Mouse (Mus musculus) embryo, embryonic 11 days (tissue): Measurements from ENCODE around the gene 2410004B18Rik.
A peak's percentile ranks its signal among the peaks of the same experiment; 100 is the strongest.
"Not testable (repeated sequence)": the region's sequence is repeated elsewhere in the genome, so short reads cannot be mapped to it uniquely, and the experiment has no call there.

Source experiments
- DNase-seq: peaks from one replicate; pipeline ENCODE4 v3.0.0-alpha.2; 2015

2410004B18Rik gene

DNA sequence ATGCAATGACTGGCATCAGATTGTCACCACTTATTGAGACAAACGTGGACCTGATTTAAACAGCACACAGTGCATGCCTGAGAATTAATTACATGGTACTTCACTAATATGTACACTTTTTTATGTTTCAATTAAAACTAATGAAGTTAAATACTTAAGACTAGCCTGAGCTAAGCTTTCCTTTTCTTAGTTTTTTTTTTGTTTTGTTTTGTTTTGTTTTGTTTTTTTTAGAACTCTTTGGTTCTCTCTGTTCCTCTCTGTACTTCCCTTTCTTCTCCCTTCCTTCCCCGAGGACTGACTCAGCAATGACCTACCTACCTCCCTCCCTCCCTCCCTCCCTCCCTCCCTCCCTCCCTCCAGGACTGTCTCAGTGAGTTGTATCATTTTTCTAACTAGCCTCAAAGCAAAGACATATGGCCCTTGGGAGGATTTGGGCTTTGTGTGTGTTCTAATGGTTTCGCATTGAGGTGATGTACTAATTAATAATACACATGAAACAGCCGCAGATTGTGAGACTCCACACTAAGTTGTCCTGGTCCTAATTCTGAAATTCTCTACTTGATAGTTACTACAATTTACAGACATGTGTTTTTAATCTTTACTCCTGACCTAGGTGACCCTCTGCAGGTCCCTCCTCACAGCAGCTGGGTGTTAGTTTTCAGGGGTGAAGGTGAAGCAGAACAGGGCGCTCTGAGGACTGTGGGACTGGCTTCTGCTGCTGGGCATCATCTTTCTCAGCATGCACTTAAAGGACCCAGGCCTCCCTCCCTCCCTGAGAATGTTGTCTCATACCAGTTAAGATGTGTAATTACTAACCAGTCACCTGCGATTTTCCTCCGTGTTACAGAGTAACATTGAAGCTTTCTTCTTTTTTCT lies 8.1 kb upstream of the 2410004B18Rik start:
- DNase-seq = peak; percentile 44

DNA sequence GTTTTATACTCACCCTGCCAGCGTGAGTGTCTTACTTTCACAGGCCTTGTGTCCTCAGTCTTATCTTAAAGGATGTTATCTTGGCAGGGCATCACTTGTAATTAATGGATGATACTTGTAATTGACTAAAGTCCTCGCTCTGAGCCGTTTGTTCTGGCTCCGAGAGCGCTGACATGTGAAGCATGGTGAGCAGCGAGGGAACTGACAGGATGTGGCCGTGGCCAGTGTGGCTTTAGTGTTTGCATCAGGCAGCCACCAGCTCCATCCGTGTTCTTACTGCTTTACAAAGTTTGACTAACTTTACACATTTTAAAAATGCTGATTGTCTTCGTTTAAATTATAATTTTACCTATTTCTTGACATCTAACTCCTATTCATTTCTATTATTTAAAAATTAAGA lies 4.0 kb upstream of the 2410004B18Rik start:
- no peak for DNase-seq

DNA sequence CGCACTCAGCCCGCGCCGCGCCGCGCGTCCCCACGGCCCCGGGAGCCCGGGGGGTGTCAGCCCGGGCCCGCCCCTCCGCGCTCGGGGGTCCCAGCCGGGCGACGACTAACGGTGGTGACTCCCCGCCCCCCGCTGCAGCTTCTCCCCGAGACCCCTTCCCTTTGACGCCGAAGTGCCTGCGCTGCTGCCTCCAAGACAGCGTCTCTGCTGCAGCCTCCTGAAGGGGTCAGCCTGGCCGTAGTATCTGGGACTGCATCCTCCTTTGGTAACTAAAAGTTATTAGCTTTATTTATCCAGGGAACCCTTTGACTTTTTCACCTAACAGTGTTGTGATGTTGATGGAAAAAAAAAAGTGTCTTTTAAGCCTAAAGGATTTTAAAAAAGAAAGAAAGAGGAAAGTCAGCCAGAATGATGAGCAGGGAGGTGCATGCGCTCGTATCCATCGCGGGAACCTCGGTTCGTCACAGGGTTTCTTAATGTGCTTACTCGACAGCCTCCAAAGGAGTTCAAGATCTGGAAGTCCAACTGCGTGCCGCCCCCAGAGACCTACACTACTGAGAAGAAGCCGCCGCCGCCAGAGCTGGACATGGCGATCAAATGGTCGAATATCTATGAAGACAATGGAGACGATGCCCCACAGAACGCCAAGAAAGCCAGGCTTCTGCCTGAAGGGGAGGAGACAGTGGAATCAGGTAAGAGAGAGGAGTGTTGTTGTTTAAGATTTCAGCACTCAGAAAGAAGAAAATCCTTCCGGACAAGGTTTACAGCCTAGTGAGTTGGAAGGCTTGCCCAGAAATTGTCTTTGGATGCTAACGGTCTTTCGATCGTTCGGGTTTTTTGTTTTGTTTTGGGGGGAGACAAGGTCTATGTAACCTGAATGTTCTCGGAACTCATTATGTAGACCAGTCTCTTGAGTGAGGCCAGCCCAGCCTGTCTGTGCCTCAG lies 863 bp downstream of the 2410004B18Rik start:
- DNase-seq = peak; percentile 54

DNA sequence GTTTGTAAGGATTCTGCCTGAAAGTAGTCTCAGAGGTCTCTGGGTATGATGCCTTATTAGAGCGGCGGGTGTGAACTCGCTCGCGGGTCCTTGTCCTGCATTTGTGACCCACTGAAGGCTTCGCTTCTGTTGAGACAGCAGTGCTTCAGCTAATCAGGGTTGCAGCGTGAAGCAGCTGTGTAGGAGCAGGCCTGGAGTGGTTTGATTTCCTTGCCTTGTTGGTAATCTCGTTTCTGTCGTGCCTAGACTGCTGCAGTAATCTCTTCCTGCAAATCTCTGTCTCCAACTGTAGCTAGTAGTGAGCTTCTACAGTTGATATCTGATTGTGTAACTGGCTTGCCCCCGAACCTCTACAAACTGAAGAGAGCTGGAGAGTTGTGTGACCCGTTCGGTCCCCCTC lies 1.6 kb downstream of the 2410004B18Rik start:
- no peak for DNase-seq

DNA sequence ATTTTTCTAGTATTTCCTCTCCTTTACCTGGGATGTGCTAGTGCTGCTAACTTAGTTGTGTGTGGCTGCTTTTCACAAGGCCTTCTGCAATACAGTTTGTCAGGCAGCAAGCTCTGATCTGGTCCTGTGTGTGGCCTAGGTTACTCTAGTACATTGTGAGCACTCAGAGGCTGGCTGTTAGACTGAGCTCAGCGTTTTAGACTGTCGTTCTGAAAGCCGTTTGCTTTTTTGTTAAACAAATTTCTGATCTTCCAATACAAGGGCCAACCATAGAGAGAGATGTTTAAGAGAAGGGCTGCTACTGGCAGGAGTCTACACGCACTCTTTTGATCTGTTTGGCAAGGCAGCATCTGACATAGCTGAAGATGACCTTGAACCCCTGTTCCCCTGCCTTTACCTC lies 2.2 kb downstream of the 2410004B18Rik start:
- DNase-seq = no peak

DNA sequence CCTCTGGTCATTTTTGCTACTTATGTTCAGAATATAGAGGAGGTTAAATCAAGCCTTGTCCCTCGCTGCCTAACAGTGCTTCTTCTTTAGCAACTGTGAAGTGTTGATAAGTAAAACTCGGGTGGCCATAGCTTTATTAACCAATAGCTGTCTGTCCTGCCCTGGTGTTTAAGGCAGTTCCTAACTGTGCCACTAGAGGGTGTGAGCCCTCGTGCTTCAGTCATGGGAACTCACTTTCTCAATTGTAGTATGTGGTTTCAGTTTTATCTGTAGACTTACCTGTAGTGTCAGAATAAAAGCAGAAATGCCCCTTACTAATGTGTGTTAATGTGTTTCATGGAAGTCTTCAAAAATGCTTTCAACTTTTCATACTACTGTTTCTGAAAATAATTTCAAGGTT lies 4.2 kb downstream of the 2410004B18Rik start:
- peak; percentile 74 for DNase-seq

DNA sequence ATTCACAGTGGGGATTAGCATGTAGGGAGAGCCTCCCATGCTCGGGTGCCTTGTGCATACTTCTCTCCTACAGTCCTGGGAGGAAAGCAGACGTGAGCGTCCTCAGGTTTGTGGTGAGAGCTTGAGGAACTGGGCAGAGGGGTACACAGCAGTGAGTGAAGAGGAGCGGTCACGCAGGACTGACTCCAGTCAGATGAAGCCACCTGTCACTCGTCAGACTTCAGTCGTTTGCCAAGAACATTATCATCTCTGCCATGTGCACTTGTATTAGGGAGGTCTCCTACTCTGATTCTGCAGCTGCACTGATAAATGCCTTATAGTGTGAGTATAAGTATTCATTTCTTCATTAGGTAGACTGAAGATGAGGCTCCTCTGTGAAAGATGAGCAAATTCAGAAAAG lies 6.5 kb downstream of the 2410004B18Rik start:
- DNase-seq = no peak

DNA sequence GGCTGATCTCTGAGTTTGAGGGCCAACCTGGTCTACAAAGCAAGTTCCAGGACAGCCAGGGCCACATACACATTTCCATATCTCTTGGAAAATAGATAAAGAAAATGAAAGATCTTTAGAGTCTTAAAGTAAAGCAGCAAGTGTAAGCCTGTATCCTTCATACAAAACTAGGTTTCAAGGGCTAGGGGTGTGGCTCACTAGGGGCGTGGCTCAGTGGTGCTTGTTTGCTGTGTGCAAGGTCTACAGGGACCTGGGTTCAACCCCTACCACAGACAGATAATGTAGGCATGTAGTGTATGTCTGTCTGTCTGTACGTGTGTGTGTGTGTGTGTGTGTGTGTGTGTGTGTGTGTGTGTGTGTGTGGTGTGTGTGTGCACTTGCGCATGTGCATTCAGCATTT lies 8.1 kb downstream of the 2410004B18Rik start:
- DNase-seq = no peak

DNA sequence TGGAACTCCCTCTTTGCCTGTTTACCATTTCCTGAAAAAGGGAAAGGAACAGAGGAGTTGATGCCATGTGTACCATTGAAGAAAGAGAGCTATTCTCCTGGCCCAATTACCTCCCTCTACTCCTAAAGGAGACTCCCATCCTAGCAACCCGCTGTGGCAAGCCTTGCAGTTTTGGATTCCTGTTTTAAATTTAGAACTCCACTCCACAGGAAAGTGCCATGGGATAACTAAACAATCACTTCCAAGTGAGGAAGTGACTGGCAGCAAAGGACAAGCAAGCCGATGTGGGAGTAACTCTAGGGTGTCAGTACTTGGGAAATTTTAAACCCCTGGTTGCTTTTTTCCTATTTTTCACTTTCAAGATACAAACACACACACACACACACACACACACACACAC lies 8.8 kb downstream of the 2410004B18Rik start:
- DNase-seq = no peak

DNA sequence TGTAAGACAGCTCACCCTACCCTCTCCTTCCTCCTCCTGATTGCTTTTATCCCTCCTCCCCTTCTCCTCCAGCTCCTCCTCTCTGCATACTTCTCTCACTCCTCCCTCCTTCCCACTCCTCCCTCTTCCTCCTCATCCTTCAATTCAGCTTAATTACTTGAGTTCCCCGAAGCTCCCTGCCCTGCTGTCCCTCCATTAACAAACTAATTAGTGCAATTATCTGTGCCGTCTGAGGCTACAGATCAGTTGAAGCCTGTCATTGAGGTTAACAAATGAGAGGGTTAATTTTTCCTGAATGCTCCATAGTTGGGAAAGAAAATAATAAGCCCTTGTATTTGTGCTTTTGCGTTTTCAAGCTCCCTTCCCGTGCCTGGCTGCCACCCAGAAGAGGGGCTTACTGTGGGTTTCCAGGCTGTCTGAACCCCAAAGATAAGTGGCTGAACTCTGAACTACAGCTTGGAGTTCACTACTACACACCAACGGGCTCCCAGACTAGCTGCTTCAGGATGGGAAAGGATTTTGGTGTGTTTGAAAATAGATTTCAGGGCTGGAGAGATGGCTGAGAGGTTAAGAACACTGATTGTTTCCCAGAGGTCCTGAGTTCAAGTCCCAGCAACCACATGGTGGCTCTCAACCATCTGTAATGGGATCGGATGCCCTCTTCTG lies 9.9 kb downstream of the 2410004B18Rik start:
- DNase-seq = no peak

DNA sequence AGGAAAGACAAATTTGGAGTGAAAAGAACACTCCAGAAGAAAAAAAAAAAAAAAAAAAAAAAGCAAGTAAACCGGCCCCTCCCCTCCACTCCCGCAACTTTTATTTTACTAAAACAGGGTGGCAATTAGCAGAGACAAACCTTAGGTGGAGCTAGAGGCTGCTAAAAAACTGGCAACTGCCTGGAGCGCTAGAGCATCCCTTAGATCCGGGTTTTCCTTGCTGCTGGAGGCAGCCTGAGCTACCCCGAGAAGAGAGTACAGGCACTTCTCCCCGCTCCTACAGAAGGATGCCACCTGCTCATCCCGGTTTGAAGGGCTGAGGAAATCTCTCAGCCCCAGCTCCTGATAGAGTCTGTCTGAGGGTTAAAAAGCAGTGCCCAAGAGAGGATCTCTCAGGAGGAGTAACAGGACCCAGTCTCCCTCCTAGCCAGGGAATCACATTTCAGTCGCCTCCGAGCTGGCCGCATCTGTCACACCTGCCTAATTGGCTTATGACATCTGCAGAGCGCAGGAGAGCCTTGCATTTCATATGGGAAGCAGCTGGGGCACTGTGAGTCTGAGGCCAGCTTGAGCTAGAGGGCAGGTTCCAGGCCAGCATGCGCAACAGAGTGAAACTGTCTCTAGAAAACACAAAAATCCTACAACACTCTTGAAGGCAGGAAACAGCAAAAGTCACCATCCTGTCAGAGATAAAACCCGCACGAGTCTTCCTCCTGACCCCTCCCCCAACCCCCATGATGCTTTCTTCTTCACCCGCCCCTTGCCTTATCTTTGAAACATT lies 12.4 kb downstream of the 2410004B18Rik start:
- peak; percentile 80 for DNase-seq

DNA sequence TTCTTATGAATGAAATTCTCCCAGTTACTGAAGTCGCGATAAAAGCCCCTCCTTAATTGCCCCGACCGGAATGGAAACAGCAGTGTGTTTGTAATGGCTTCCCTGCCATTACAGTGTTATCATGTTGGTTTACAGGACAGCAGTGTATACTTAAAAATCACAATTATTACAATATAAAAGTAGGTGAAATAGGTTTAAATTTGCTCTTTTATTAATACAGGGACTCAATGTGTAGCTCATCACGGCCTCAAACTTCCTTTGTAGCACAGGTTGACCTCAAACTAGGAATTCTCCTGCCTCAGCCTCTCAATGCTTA lies 13.0 kb downstream of the 2410004B18Rik start:
- DNase-seq = no peak

DNA sequence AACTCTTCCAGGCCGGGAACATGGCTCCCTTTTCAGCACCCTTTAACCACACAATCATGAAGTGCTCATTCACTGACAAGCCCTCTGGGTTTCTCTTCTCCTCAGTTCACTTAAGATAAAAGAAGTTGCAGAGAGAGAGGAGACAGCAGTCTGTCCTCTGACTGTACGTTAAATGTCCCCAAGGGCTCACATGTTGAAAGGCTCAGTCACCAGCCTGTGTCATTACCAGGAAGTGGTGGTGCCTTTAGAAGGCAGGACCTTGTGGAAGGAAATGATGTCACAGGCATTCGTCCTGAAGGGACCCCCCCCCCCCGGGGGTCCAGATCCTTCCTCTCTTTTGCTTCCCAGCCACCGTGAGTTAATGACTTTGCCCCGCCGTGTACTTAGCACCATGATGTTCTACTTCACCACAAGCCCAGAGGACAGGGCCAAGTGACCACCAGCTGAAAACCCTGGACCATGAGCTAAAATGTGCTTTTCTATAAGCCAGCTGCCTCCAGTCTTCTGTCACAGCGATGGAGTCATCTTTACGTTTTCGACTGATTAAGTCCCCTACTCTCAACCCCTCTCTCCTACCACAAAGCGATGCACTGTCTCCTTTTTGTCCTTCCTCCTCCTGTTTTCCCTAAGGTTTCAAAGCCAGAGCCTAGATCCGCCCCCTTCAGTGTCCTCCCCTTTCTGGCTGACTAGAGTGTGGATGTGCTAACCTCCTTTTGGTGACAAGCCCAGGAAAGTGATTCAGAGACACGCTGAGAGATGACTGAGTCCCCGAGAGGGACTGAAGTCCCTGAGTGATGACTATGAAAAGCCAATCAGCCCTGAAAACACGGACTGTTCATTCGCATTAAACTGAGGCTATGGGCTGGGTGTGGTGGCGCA lies 13.7 kb downstream of the 2410004B18Rik start:
- no peak for DNase-seq

DNA sequence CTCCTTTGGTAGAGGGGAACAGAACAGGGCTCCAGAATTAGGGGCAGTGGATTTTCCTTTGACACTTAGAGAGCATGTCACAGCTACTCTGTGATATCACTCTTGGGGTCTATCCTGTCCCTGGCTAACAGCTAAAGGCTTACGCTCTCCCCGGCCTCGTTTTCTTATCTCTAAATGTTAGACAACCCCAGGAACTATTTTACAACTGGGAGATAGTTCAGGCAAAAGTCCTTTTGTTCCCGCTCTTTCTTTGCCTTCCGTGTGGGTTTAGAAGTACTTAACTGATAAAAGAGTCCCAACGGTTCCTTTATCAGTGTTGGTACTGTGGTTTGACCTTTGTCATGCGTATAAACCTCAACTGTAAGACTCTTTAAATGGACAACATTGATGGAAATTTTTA lies 15.1 kb downstream of the 2410004B18Rik start:
- no peak for DNase-seq

DNA sequence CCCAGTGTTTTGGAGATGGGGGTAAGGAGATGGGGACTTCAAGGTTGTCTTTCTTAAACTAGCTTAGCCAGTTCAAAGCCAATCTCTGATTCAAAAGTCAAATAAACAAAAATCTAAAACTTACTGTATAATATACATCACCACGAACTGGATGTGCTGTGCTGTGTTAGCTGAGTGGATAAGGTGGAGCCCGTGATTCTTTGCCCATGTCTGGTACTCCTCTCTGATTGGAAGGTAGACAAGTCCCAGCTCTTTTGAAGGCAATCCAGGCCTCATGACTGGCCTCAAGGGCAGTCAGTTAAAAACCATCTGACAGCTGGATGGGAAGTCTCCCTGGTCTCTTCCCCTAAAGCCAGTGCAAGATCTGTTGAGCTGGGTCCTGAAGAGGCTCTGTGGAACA lies 15.6 kb downstream of the 2410004B18Rik start:
- no peak for DNase-seq

DNA sequence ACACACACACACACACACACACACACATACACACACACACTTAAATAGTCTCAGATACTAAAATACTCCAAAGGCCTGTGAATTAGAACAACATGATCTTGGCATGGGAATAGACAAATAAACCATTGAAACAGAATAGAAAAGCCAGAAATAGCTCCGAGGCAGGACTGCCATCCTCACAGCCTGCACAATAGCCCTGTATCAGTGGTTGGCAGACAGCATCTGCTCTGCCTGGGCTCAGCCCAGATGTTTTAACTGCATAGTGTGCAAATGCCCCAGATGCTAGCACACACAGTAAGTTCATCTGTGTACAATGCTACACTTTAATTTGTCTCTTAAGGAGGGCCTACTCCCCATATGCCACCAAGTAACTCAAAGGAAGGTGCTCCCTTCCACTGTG lies 22.0 kb downstream of the 2410004B18Rik start:
- DNase-seq = no peak

DNA sequence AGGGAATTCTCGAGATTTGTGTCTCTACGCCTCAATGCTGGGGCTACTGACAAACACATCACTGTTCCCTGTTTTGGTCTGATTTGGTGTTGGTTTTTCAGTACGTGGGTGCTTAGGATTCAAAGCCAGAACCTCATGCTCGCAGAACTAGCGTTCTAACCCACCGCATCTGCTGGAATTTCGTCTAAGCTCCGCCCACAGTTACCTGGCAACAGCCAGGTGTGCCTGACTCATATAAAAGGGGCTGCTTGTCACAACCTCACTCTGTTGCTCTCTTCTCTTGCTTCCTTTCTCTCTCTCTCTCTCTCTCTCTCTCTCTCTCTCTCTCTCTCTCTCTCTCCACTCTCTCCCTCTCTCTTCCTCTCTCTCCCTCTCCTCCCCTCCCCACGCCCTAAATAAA lies 24.6 kb downstream of the 2410004B18Rik start:
- no peak for DNase-seq

DNA sequence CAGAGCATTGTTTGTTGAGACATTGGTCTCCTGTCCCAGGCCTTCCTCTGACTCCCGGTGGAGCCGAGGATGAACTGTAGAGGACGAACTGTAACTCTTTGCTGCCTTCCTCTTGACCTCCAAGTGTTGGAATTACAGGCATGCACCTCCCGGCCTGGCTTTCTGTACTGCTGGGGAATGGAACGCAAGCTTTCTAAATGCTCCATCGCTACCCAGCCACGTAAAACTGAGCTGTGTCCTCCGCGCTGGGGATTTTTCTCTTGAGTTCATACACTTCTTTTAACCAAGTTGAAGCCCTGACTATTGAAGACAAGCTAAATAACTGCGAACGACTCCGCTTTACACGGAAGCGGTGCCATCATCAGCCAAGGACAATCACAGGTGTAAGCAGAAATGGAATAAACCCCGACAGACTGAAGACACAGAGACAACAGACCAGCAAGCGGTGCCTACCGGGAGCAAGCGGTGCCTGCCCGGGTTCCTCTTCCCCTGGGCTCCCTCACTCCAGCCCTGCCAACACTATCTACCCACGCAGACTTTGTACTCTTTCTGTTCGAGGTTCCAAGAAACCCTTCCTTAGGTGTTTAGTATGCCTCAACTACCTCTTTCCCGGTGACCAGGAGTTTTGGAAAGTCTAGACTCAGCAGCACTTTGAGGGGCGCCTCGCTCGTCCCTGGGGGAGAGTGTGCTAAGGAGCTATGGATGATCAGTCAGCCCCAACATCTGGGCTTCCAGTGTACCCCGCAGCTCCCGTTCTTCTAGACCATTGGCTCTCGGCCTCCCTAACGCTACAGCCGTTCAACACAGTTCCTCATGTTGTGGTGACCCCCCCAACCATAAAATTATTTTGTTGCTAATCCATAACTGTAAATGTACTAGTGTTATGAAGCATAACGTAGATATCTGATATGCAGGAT lies 25.5 kb downstream of the 2410004B18Rik start:
- DNase-seq = peak; percentile 47

DNA sequence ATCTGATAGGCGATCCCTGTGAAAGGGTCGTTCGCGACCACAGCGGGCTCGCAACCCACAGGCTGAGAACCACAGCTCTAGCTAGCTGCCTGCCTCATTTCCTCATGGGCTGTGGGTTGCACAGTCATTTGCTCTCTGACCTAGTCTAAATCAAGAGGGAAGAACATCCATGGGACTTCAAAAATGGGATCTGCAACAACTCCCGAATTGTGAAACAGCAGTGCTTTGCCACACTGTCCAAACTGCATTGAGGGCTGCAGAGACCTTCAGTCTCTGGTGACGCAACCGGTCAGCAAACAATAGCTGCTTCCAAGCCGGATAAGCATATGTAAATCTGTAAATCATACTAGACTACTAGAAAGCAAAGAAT lies 26.2 kb downstream of the 2410004B18Rik start:
- peak; percentile 55 for DNase-seq

DNA sequence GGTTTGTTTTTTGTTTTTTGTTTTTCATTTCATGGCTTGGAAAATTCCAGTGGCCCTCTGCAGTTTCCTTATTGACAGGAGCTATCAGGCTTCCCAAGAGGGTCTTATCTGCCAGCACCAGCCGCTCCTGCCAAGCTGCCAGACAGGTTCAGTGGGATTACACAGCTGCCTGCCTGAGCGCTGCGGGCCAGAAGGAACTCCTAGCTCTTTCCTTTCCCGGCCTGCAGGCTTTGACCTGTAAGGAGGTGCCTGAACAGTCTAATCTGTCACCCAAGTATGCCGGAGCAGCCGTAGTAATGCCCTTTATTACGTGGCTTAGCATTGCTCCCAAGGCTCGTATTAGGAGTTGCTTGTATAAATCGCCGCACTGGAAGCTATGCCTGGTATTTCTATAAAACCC lies 26.7 kb downstream of the 2410004B18Rik start:
- DNase-seq = peak; percentile 71

DNA sequence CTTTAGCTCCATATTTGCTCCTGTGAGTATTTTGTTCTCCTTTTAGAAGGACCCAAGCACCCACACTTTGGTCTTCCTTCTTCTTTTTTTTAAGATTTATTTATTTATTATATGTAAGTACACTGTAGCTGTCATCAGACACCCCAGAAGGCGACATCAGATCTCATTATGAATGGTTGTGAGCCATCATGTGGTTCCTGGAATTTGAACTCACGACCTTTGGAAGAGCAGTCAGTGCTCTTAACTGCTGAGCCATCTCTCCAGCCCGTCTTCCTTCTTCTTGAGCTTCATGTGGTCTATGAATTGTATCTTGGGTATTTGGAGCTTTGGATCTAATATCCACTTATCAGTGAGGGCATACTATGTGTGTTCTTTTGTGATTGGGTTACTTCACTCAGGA lies 27.8 kb downstream of the 2410004B18Rik start:
- not testable (repeated sequence) for DNase-seq
